Mouse (Mus musculus) small intestine, adult 2 months (tissue): ENCODE results near the gene Apba1.

Experiments
- CTCF ChIP-seq: fragments of 200-500 bp; IDR thresholded peaks from 2 replicates; pipeline ENCODE4 v1.5.1; 2012; ENCODE audit warnings: low read depth, mild to moderate bottlenecking, control low read depth, inconsistent platforms, low read length, moderate library complexity, mixed read lengths; ENCODE audit not compliant: insufficient replicate concordance, insufficient read length; ENCODE audit errors: extremely low read depth
- POLR2A ChIP-seq: fragments of 200-500 bp; IDR thresholded peaks from 2 replicates; pipeline ENCODE4 v1.6.1; 2012; ENCODE audit warnings: low read depth, mild to moderate bottlenecking, control low read depth, inconsistent platforms, low read length, moderate library complexity

DNA sequence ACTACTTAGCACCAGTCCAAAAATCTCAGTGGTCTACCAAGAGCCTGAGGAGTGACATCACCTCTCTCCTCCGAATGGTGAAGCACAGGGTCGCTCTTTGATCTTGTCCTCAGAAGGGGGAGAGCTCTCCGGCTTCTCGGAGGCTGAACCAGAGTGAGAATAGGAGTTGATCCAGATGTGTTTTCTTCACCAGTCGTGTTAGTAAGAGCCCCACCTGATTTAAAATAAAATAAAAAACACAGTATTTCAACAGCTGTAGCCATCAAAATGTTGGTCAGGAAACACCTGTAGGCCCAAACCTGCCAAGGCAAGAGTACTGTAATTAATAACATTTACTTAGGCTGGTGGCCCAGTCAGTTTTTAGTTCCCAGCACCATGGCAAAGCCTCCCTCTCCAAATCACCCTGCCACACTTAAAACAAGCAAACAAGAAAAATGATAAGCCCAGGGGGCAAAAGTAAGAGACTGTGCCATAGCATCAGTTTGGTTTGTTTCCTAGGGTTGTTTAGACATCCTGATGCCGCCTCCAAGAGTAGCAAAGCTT, 219.3 kb downstream of the Apba1 start:
- TF ChIP-seq POLR2A (no peak), CTCF (no peak)
